Mouse (Mus musculus): ENCODE results near the gene Asb7. TPM values are rescaled to one million over a fixed set of nuclear protein-coding genes. Genes with fewer than 3 reads are reported as not detected.

The Asb7 gene
- polyA plus RNA-seq (2014; fragmentation: Illumina TruSeq; extraction: RNeasy Lipid Tissue Mini Kit (QIAGEN cat#74804); ENCODE audit: low read depth, low replicate concordance): 8.4 TPM

DNA sequence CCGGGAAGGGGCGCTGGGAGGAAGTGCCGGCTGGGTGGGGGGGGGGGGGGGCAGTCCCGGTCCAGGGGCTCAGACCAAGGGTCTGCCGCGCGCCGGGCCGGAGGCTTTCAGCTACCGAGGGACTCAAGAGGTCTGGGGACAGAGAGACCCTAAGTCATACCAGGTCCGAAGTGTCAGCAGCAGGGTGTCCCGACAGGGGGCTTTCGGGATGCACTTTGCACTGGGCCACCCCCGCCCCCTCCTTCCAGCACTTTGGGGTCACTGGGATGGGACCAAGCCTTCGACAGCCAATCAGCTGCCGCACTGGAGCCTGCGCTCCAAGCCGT, at the start of gene Asb7:
Gene Asb7 (minus strand): TSS at position 303 of the 326 bp plus-strand sequence.

GRCm38 (mm10) chr7:66689620-66690360, 394 bp upstream of the Asb7 start, which contains the start of gene Lins1:
TSS of gene Lins1 (plus strand) at chr7:66689889.

Other genes with a start within 250 kb of the Asb7 start
- gene Lins1, start 293 bp upstream of the Asb7 start, polyA plus RNA-seq (2014; fragmentation: Illumina TruSeq; extraction: RNeasy Lipid Tissue Mini Kit (QIAGEN cat#74804); ENCODE audit: low read depth, low replicate concordance): 2.5 TPM
- gene Cers3, start 53.9 kb upstream of the Asb7 start, polyA plus RNA-seq (2014; fragmentation: Illumina TruSeq; extraction: RNeasy Lipid Tissue Mini Kit (QIAGEN cat#74804); ENCODE audit: low read depth, low replicate concordance): not detected
- gene Adamts17, start 150.1 kb upstream of the Asb7 start, polyA plus RNA-seq (2014; fragmentation: Illumina TruSeq; extraction: RNeasy Lipid Tissue Mini Kit (QIAGEN cat#74804); ENCODE audit: low read depth, low replicate concordance): not detected

Measured in liver, adult 10 weeks (tissue).